Mouse (Mus musculus) heart, embryonic 12.5 days (tissue): Measurements from ENCODE around the gene 1110051M20Rik. TPM values are rescaled to one million over a fixed set of nuclear protein-coding genes. Genes with fewer than 3 reads are reported as not detected.

Experiments used
- ATAC-seq: fragments of 200-750 bp; cut with Nextera tagmentation; 2 replicates; pipeline ENCODE4 v1.8.0; 2017; ENCODE audit warnings: moderate TSS enrichment, moderate library complexity; ENCODE audit not compliant: insufficient number of reproducible peaks, low FRiP score
- H3K27ac ChIP-seq: fragments of 300-500 bp; sonication (generic); 2 replicates; pipeline ENCODE4 v1.5.1; 2016; ENCODE audit warnings: mild to moderate bottlenecking, moderate library complexity; ENCODE audit not compliant: poor library complexity, severe bottlenecking
- H3K27me3 ChIP-seq: fragments of 300-500 bp; sonication (generic); replicated peaks from 2 replicates; pipeline ENCODE4 v1.6.1; 2016; ENCODE audit warnings: mild to moderate bottlenecking, moderate library complexity
- H3K36me3 ChIP-seq: fragments of 300-500 bp; sonication (generic); 2 replicates; pipeline ENCODE4 v1.6.1; 2016; ENCODE audit warnings: mild to moderate bottlenecking, moderate library complexity
- H3K4me1 ChIP-seq: fragments of 300-500 bp; sonication (generic); replicated peaks from 2 replicates; pipeline ENCODE4 v1.6.1; 2016; ENCODE audit warnings: mild to moderate bottlenecking
- H3K4me2 ChIP-seq: fragments of 300-500 bp; sonication (generic); 2 replicates; pipeline ENCODE4 v1.6.1; 2016; ENCODE audit warnings: mild to moderate bottlenecking, moderate library complexity
- H3K4me3 ChIP-seq: fragments of 300-500 bp; sonication (generic); 2 replicates; pipeline ENCODE4 v1.5.1; 2016; ENCODE audit warnings: mild to moderate bottlenecking
- H3K9ac ChIP-seq: fragments of 300-500 bp; sonication (generic); 2 replicates; pipeline ENCODE4 v1.6.1; 2016; ENCODE audit warnings: mild to moderate bottlenecking, moderate library complexity
- H3K9me3 ChIP-seq: fragments of 300-500 bp; sonication (generic); replicated peaks from 2 replicates; pipeline ENCODE4 v1.6.1; 2016; ENCODE audit warnings: mild to moderate bottlenecking, moderate library complexity
- WGBS: fragments of 180-500 bp; shearing (Covaris S2); methylation state at CpG from one replicate; pipeline ENCODE4 v1.1.7; 2016; 5-methylcytosine and 5-hydroxymethylcytosine counted together
- polyA plus RNA-seq: library from polyadenylated mRNA; unstranded; fragments of >200 nt; fragmentation: Nextera tagmentation; extraction: Ambion mirVana; gene quantifications from 2 replicates; pipeline ENCODE4 v1.2.1, GENCODE M21; 2016

The 1110051M20Rik gene
- polyA plus RNA-seq, 1 experiment from 2014 or later = 35.7 TPM

- Histone ChIP-seq H3K9me3 (no peaks in the 10 kb centered on the region), H3K9ac (peak overlapping the region; percentile 76), H3K27me3 (peaks cover 31% of the 10 kb centered on the region), H3K27ac (peak overlapping the region; percentile 53), H3K4me2 (peak overlapping the region; percentile 80), H3K4me1 (peaks cover 44% of the 10 kb centered on the region), H3K4me3 (peak overlapping the region; percentile 79), H3K36me3 (peaks cover 13% of the 10 kb centered on the region)
- peak; percentile 49; the same call in 1 of the 2 replicates for ATAC-seq
- WGBS = 3% methylated on average over 22 of the region's 22 CpGs
These were observed 187.2 kb downstream of the 1110051M20Rik start for GRCm38 (mm10) chr2:91257126-91257980.

GRCm38 (mm10) chr2:91256256-91257125 lies 188.0 kb downstream of the 1110051M20Rik start:
- peaks cover 7% of the 10 kb centered on the region for H3K36me3 ChIP-seq
- peak overlapping the region; percentile 53 for H3K27ac ChIP-seq
- under 1% methylated on average over 52 of the region's 52 CpGs for whole genome bisulfite sequencing
- H3K4me1 ChIP-seq = peaks cover 51% of the 10 kb centered on the region
- ATAC-seq = peak; percentile 74
- peak overlapping the region; percentile 80 for H3K4me2 ChIP-seq
- peaks cover 31% of the 10 kb centered on the region for H3K27me3 ChIP-seq
- H3K9me3 ChIP-seq = no peaks in the 10 kb centered on the region
- H3K9ac ChIP-seq = peak overlapping the region; percentile 76
- peak overlapping the region; percentile 79 for H3K4me3 ChIP-seq

- Histone ChIP-seq H3K36me3 (no peaks in the 10 kb centered on the region), H3K4me2 (peak within 1 kb of the TSS; percentile 80), H3K27ac (peak within 1 kb of the TSS; percentile 53), H3K9ac (peak within 1 kb of the TSS; percentile 76), H3K9me3 (no peaks in the 10 kb centered on the region), H3K4me1 (peaks cover 51% of the 10 kb centered on the region), H3K4me3 (peak within 1 kb of the TSS; percentile 79), H3K27me3 (peaks cover 31% of the 10 kb centered on the region)
- peak; percentile 58; the same call in 1 of the 2 replicates for ATAC-seq
- WGBS = under 1% methylated on average over 27 of the region's 27 CpGs
These were observed 188.8 kb downstream of the 1110051M20Rik start, which contains the start of gene Pacsin3 for GRCm38 (mm10) chr2:91255661-91256150. Pacsin3 (plus strand) TSS chr2:91255954.

- H3K9ac ChIP-seq = no peak overlapping the region
- H3K4me3 ChIP-seq = no peak overlapping the region
- ATAC-seq = no peak
- H3K4me2 ChIP-seq = peak overlapping the region; percentile 80; the same call in 1 of the 2 replicates
- H3K36me3 ChIP-seq = no peaks in the 10 kb centered on the region
- peaks cover 31% of the 10 kb centered on the region for H3K27me3 ChIP-seq
- no peaks in the 10 kb centered on the region for H3K9me3 ChIP-seq
- no peak overlapping the region for H3K27ac ChIP-seq
- WGBS = 39% methylated on average over 8 of the region's 8 CpGs
- peaks cover 46% of the 10 kb centered on the region for H3K4me1 ChIP-seq
These were observed 189.7 kb downstream of the 1110051M20Rik start for GRCm38 (mm10) chr2:91254725-91255380.

GRCm38 (mm10) chr2:91252512-91252911 lies 192.0 kb downstream of the 1110051M20Rik start:
- Histone ChIP-seq H3K27ac (peak overlapping the region; percentile 53), H3K9me3 (no peaks in the 10 kb centered on the region), H3K4me3 (no peak overlapping the region), H3K4me2 (no peak overlapping the region), H3K27me3 (peaks cover 26% of the 10 kb centered on the region), H3K9ac (no peak overlapping the region), H3K4me1 (peaks cover 32% of the 10 kb centered on the region), H3K36me3 (no peaks in the 10 kb centered on the region)
- WGBS = 45% methylated on average over 4 of the region's 4 CpGs
- no peak for ATAC-seq

- 57% methylated on average over 4 of the region's 4 CpGs for WGBS
- peak overlapping the region; percentile 54; the same call in 1 of the 2 replicates for H3K27ac ChIP-seq
- ATAC-seq = no peak
These were observed 192.5 kb downstream of the 1110051M20Rik start for GRCm38 (mm10) chr2:91252001-91252400.

GRCm38 (mm10) chr2:91248366-91248765 lies 196.1 kb downstream of the 1110051M20Rik start:
- H3K4me3 ChIP-seq = no peak overlapping the region
- whole genome bisulfite sequencing = 73% methylated on average over 4 of the region's 4 CpGs
- H3K27me3 ChIP-seq = 0 out of 2 replicates have a peak, but pooled peaks cover under 1% of the 10 kb centered on the region
- no peaks in the 10 kb centered on the region for H3K36me3 ChIP-seq
- no peak overlapping the region for H3K27ac ChIP-seq
- no peak overlapping the region for H3K9ac ChIP-seq
- H3K4me1 ChIP-seq = peaks cover 13% of the 10 kb centered on the region
- H3K9me3 ChIP-seq = no peaks in the 10 kb centered on the region
- ATAC-seq = no peak
- H3K4me2 ChIP-seq = no peak overlapping the region

More at GRCm38 (mm10) chr2:91252001-91252400, 192.5 kb downstream of the 1110051M20Rik start:
- no peak overlapping the region for H3K4me3 ChIP-seq
- H3K4me2 ChIP-seq = no peak overlapping the region
- no peaks in the 10 kb centered on the region for H3K9me3 ChIP-seq
- peaks cover 28% of the 10 kb centered on the region for H3K4me1 ChIP-seq
- H3K27me3 ChIP-seq = peaks cover 26% of the 10 kb centered on the region
- H3K9ac ChIP-seq = no peak overlapping the region
- H3K36me3 ChIP-seq = no peaks in the 10 kb centered on the region

- Histone ChIP-seq H3K9ac (no peak overlapping the region), H3K4me2 (no peak overlapping the region), H3K27ac (no peak overlapping the region), H3K27me3 (no peaks in the 10 kb centered on the region), H3K36me3 (no peaks in the 10 kb centered on the region), H3K4me3 (no peak overlapping the region), H3K9me3 (no peaks in the 10 kb centered on the region), H3K4me1 (no peaks in the 10 kb centered on the region; the same call in 1 of the 2 replicates)
- ATAC-seq = peak; percentile 79
- 54% methylated on average over 5 of the region's 5 CpGs for WGBS
These were observed 199.8 kb downstream of the 1110051M20Rik start for GRCm38 (mm10) chr2:91244557-91245228.

GRCm38 (mm10) chr2:91243416-91243815 lies 201.1 kb downstream of the 1110051M20Rik start:
- Histone ChIP-seq H3K27me3 (no peaks in the 10 kb centered on the region), H3K27ac (no peak overlapping the region), H3K4me3 (no peak overlapping the region), H3K36me3 (no peaks in the 10 kb centered on the region), H3K9ac (no peak overlapping the region), H3K4me1 (no peaks in the 10 kb centered on the region; the same call in 1 of the 2 replicates), H3K4me2 (no peak overlapping the region), H3K9me3 (no peaks in the 10 kb centered on the region)
- WGBS = 59% methylated on average over 3 of the region's 3 CpGs
- no peak for ATAC-seq

- Histone ChIP-seq H3K4me3 (no peak overlapping the region), H3K27me3 (no peaks in the 10 kb centered on the region), H3K4me1 (no peaks in the 10 kb centered on the region; the same call in 1 of the 2 replicates), H3K9me3 (no peaks in the 10 kb centered on the region), H3K9ac (no peak overlapping the region; the same call in 1 of the 2 replicates), H3K27ac (no peak overlapping the region), H3K36me3 (no peaks in the 10 kb centered on the region), H3K4me2 (no peak overlapping the region)
- WGBS = 65% methylated on average over 5 of the region's 5 CpGs
- ATAC-seq = no peak
These were observed 202.0 kb downstream of the 1110051M20Rik start for GRCm38 (mm10) chr2:91242547-91242946.
